Mouse (Mus musculus): ENCODE results near the gene Amigo2. TPM values are rescaled to one million over a fixed set of nuclear protein-coding genes. Genes with fewer than 3 reads are reported as not detected.

Amigo2 gene
- 10 to 100 TPM; 11.1 to 13.0 TPM for total RNA-seq (2021)

DNA sequence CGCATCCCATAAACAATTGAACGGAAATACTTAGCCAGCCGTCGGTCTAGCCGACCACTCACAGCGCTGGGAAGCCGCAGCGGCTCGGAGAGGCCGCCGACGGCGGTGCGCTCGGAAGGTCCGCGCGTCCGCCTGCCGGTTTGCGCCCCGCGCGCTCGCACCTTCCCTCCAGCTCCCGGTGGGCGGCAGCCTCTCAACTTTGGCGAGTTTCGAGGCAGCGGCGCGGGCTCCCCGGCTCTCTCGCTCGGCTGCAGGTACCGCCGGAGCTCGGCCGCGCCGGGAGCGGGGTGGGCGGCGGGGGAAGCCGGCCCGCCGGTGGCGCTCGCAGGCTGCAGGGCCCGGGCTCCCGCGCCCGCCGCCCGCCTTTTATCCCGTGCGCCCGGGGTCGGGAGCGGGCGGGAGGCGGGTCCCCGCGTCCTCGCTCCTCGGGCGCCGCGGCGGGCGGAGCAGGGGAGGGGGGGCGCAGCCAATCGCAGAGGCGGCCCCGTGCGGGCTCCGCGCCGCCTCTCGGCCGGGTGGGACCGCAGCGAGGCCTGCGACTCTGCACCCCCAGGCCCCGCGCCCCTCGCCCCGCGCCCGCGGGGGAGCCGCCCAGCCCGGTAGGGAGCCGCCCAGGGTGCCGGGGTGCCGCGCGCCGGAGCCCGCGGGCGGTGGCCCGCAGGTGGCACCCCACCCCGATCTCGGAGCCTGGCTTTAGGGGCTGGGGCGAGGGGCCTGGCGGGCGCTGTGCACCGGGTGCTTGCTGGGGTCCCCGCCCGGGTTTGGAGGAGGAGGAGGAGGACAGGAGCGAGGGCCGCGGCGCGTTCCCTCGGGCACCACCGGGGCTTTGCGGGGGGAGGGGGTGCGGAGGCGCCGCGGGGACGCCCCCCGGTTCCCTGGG, at the start of gene Amigo2, which contains the start of gene Pced1b:
TSS of gene Amigo2 (minus strand) at position 377 of the 880 bp plus-strand sequence.
TSS of gene Pced1b (plus strand) at position 197 of the 880 bp plus-strand sequence.
- intact Hi-C loops (cut with DNase I), result no loop called here
- peak; percentile 53 for DNase-seq

DNA sequence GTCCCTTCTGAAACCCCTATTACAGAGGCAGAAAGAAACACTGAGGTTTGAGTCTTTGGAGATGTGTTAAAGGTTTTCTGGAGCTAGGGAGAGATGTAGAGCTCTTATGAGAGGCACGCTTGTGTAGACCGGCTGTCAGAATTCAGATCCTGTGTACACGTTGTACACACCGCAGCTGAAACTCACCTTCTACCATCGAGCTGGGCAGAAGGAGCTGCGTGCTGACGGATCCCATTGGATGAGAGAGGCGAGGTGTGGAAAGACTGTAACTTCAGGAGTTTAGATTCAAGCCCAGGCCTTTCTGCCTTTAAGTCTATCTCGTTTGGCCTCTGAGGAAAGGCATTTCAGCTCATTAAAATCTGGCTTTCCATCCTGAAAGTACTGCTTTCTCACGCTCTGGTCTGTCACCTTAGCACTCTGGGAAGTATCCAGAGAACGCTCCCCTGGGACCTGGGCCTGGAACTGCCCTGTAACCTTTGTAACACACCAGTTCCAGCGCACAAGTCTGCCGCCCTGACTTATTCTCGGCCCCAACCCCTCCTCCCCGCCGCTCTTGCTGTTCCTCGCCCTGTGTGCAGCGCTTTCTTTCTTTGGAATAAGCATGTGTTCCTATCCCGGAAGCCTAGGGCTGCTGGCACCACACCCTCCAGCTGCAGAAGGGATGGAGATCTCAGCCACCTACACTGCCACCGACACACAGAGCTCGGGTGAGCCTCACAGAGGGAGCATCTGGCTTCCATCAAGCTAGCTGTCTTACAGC, 44.4 kb upstream of the Amigo2 start:
- no peak for DNase-seq

GRCm38 (mm10) chr15:97290351-97290750, 43.3 kb upstream of the Amigo2 start:
- DNase-seq, result no peak
- intact Hi-C loops (cut with DNase I), result no loop called here

More for the DNA sequence above, 44.4 kb upstream of the Amigo2 start:
- intact Hi-C loops (cut with DNase I), result no loop called here

- intact Hi-C loops (cut with DNase I), result no loop called here
- no peak for DNase-seq
These were observed 42.1 kb upstream of the Amigo2 start for GRCm38 (mm10) chr15:97289176-97289575.

GRCm38 (mm10) chr15:97288690-97289089, 41.6 kb upstream of the Amigo2 start:
- DNase-seq, result no peak
- intact Hi-C loops (cut with DNase I), result no loop called here

DNA sequence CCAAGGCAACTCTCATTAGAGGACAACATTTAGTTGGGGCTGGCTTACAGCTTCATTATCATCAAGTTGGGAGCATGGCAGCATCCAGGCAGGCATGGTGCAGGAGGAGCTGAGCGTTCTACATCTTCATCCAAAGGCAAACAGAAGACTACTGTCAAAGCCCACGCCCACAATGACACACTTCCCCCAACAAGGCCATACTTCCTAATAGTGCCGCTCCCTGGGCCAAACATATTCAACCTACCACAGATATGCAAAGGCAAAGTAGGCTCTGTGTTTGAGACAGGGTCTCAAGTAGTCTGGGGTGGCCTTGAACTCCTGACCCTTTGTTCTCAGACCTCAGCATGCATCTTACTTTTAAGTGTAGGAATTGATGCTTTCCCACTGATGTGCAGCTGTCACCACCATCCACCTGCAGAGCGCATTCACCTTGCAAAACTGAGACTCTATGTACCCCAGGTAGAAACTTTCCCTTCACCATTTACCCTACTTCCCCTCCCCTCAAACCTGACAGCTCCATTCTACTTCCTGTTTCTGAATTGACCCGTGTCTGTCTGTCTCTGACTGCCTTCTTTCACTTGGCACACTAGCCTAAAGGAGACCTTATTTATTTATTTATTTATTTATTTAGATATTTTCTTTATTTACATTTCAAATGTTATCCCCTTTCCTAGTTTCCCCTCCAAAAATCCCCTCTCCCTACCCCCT, 40.5 kb upstream of the Amigo2 start:
- no peak for DNase-seq
- intact Hi-C loops (cut with DNase I), result no loop called here

DNA sequence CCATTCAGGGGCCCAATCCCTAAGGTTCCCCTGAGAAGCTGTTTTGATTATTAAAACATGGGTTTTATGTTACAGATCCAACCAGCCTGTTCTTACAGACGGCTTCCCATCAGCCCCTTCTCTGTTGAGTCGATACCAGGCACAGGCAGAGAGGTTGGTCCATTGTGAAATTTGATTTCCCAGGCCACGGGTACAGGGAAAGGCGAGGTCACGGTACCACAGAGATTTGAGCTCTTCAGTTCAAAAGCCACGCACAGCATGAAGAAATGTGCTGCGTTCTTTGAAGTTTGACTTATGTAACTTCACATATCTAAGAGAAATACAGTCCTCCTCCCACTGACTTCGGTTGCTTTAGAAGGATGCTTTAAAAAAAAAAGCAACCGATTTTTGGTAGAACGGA, 39.6 kb upstream of the Amigo2 start:
- DNase-seq, result no peak
- intact Hi-C loops (cut with DNase I), result no loop called here

GRCm38 (mm10) chr15:97285665-97286212, 38.7 kb upstream of the Amigo2 start:
- intact Hi-C loops (cut with DNase I), result no loop called here
- DNase-seq, result no peak

GRCm38 (mm10) chr15:97284201-97284600, 37.1 kb upstream of the Amigo2 start:
- intact Hi-C loops (cut with DNase I), result no loop called here
- DNase-seq, result no peak

DNA sequence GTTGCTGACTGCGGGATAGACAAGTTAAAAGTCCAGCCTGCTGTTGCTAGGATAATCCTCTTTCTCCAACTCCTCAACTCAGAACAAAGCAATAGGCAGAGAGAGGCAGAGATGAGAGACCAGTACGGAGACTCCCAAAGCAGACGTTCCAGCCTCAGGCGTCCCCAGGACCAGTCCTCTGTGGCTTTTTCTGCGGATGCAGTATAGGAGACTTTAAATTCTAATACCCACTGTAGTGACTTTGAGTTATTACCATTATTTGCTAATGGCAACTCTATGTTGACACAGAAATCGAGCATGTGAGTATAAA, 35.4 kb upstream of the Amigo2 start:
- intact Hi-C loops (cut with DNase I), result no loop called here
- DNase-seq, result no peak

GRCm38 (mm10) chr15:97281712-97282571, 34.9 kb upstream of the Amigo2 start:
- no peak for DNase-seq
- intact Hi-C loops (cut with DNase I), result no loop called here

GRCm38 (mm10) chr15:97280776-97281175, 33.7 kb upstream of the Amigo2 start:
- intact Hi-C loops (cut with DNase I), result no loop called here

GRCm38 (mm10) chr15:97280131-97280530, 33.0 kb upstream of the Amigo2 start:
- intact Hi-C loops (cut with DNase I), result no loop called here
- no peak for DNase-seq

More at GRCm38 (mm10) chr15:97280776-97281175, 33.7 kb upstream of the Amigo2 start:
- no peak for DNase-seq

DNA sequence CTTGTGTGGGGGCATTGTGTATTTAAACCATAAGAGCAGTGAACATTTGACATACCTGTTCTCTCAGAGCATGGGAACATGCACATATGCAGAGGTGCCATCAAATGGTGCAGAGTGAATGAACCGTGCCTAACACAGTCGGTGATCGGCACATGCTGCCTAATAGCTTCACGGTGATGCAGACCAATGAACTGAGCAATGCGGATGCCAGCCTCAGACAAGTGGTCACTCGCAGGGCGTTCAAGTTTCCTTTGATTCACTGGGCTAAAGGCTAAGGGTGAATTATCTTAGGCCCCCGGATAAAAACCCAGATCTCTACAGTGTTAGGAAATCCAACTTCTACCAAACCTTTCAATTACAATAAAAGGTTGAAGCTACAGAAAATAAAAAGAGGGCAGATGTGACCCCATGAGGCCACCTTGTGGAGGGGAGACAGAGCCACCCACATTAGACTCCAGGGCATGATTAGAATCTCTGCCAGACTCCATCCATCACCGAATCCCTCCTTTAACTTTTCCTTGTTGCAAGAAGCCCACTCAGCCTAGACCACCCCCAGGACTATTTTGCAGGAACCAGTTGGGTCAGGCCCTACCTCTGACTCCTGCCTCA, 31.4 kb upstream of the Amigo2 start:
- intact Hi-C loops (cut with DNase I), result no loop called here
- DNase-seq, result no peak

- intact Hi-C loops (cut with DNase I), result no loop called here
- DNase-seq, result no peak
These were observed 30.2 kb upstream of the Amigo2 start for GRCm38 (mm10) chr15:97277328-97277727.

GRCm38 (mm10) chr15:97276660-97277153, 29.6 kb upstream of the Amigo2 start:
- no peak for DNase-seq
- intact Hi-C loops (cut with DNase I), result no loop called here

DNA sequence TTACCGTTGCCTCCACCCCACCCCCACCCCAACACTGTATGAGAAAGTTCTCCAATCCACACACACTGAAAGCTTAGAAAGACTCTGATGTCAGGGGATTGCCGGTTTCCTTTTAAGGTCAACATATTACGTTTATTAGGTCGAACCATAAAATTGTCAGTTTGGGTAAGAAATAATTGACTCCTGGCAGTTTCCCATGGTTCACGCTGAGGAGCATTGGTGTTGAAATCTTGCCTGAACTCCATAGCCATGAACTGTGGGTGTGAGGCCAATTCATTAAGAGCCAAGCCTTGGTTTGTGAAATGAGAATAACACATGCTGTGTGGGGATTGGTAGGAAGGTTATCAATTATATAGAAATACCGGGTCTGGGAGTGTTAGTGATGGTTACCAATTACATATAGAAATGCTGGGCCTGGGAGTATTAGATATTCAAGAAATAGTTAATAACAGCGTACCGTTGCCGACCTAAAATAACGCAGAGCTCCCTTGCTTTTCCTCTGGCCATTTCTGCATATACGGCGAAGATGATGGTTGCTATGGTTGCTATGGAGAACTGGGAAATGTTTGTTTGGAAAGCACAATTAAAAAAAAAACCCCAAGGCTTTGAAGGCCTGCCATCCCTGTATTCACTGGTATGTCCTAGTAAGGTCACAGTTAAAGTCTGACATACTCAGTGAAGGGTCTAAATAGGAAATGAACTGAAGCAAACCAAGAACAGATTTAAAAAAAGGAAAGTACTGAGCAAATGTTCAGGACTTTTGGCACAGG, 28.7 kb upstream of the Amigo2 start:
- DNase-seq, result no peak
- intact Hi-C loops (cut with DNase I), result no loop called here

DNA sequence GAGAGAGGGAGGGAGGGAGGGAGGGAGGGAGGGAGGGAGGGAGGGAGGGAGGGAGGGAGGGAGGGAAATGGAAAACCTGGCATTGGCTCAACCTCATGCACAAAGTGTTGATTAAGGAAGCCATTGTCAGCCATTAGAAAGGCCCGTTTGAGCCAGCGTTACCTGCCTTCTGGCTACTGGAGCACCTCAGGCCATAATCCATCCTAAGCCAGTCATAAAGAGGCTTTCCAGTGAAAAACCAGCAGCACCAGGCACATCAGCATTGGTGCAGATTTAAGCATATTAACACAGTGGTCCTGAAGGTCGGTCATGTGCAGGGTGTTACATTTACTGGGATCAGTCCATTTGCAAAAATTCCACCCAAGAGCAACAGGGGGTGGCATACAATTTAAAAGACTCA, 25.7 kb upstream of the Amigo2 start:
- no peak for DNase-seq
- intact Hi-C loops (cut with DNase I), result no loop called here
